Mouse (Mus musculus) liver, postnatal 0 days (tissue): ENCODE results near the gene Tiam1. TPM values are rescaled to one million over a fixed set of nuclear protein-coding genes. Genes with fewer than 3 reads are reported as not detected.

Experiments used
- ATAC-seq: fragments of 200-750 bp; cut with Nextera tagmentation; 2 replicates; pipeline ENCODE4 v1.8.0; 2017; ENCODE audit warnings: mild to moderate bottlenecking, moderate library complexity
- DNase-seq: peaks from one replicate; pipeline ENCODE4 v3.0.0-alpha.2; 2016
- H3K27ac ChIP-seq: fragments of 300-500 bp; sonication (generic); 2 replicates; pipeline ENCODE4 v1.5.1; 2014; ENCODE audit warnings: antibody characterized with exemption, moderate library complexity, mild to moderate bottlenecking, low read depth
- H3K27me3 ChIP-seq: fragments of 300-500 bp; sonication (generic); 2 replicates; pipeline ENCODE4 v1.6.1; 2014; ENCODE audit warnings: low read length, control low read depth, mixed read lengths; ENCODE audit not compliant: insufficient read depth
- H3K36me3 ChIP-seq: fragments of 300-500 bp; sonication (generic); replicated peaks from 2 replicates; pipeline ENCODE4 v1.6.1; 2014; ENCODE audit warnings: mild to moderate bottlenecking, control low read depth, low read length, moderate library complexity, mixed read lengths; ENCODE audit not compliant: insufficient read depth
- H3K4me1 ChIP-seq: fragments of 300-500 bp; sonication (generic); 2 replicates; pipeline ENCODE4 v1.6.1; 2014; ENCODE audit warnings: antibody characterized with exemption, mild to moderate bottlenecking, control low read depth; ENCODE audit not compliant: insufficient read depth
- H3K4me2 ChIP-seq: fragments of 300-500 bp; sonication (generic); 2 replicates; pipeline ENCODE4 v1.6.1; 2014; ENCODE audit warnings: low read depth, mild to moderate bottlenecking, low read length, moderate library complexity, mixed read lengths
- H3K4me3 ChIP-seq: fragments of 300-500 bp; sonication (generic); 2 replicates; pipeline ENCODE4 v1.5.1; 2014; ENCODE audit warnings: low read depth, low read length
- H3K9ac ChIP-seq: fragments of 300-500 bp; sonication (generic); replicated peaks from 2 replicates; pipeline ENCODE4 v1.6.1; 2014; ENCODE audit warnings: mild to moderate bottlenecking, moderate library complexity
- H3K9me3 ChIP-seq: fragments of 300-500 bp; sonication (generic); 2 replicates; pipeline ENCODE4 v1.6.1; 2016; ENCODE audit warnings: mild to moderate bottlenecking, control low read depth, low read length, mixed read lengths
- CTCF ChIP-seq: sonication (generic); IDR thresholded peaks from 2 replicates; pipeline ENCODE4 v1.5.1; 2016; ENCODE audit warnings: antibody characterized with exemption, low read depth
- EP300 ChIP-seq: IDR thresholded peaks from 2 replicates; pipeline ENCODE4 v1.6.1; 2016; ENCODE audit warnings: antibody characterized with exemption, low read depth, mild to moderate bottlenecking
- WGBS: fragments of 180-500 bp; shearing (Covaris S2); extraction: QIAGEN DNeasy Blood & Tissue Kit; methylation state at CpG from one replicate; pipeline ENCODE4 v1.1.7; 2014; ENCODE audit not compliant: insufficient replicate concordance; 5-methylcytosine and 5-hydroxymethylcytosine counted together
- polyA plus RNA-seq: library from polyadenylated mRNA; unstranded; fragments of >200 nt; fragmentation: Nextera tagmentation; extraction: Ambion mirVana; gene quantifications from 2 replicates; pipeline ENCODE4 v1.2.1, GENCODE M21; 2015

The Tiam1 gene
- polyA plus RNA-seq, 1 experiment from 2014 or later, result 3.2 TPM

DNA sequence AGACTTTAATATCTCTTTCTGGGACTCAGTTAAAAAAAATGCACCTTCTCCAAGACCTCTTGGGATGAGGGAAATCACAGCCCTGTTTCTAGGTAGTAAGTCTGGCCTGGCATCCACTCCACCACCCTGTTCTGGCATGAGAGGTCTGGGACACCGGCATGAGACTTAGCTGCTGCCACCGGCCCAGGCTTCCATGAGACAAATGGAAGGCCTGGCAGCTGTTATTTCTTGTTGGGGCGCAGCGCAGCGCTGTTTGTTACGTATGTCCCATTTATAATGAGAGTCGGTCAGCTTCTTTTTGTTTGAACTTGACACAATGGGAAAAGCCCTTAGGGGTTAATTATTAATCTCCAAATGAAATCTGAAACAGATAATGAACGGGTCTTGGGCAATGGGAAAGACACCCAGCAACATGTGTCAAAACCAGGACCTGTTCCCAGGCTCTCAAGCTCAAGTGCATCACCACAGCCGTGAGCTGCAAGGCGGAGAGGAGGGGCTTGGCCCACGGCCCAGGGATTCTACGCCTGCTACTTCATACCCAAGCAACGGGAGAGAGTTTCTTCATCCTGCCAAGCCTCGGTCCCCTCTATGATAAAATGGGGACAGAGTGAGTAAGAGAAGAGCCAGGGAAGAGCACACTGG is 219.2 kb downstream of the Tiam1 start:
- H3K9ac ChIP-seq, result no peak overlapping the region
- WGBS, result 64% methylated on average over 14 of the region's 14 CpGs
- no peaks in the 10 kb centered on the region for H3K27me3 ChIP-seq
- H3K9me3 ChIP-seq, result no peaks in the 10 kb centered on the region
- TF ChIP-seq EP300 (no peak), CTCF (no peak)
- H3K4me1 ChIP-seq, result no peaks in the 10 kb centered on the region
- H3K36me3 ChIP-seq, result no peaks in the 10 kb centered on the region
- H3K4me3 ChIP-seq, result no peak overlapping the region
- DNase-seq (peak; percentile 46), ATAC-seq (peak; percentile 62)
- no peak overlapping the region for H3K27ac ChIP-seq
- no peak overlapping the region for H3K4me2 ChIP-seq

DNA sequence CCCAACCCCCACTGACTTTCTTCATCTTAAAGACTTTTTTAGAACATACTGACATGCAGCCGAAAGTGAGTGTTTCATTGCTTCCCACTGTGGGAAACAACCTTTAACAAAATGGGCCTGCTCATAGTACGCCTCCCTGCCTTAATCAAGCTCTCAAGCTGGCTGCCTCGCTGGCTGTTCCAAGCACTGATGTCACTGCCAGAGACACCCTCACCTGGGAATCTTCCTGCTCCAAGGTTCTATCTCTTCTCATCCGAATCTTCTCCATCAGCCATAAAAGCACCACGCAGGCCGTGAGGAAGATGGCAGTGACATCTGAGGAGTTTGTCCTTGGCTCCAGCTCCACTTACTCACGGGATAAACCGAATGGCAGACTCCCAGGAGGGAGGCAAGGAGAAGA is 220.3 kb downstream of the Tiam1 start:
- WGBS, result 81% methylated on average over 8 of the region's 8 CpGs

DNA sequence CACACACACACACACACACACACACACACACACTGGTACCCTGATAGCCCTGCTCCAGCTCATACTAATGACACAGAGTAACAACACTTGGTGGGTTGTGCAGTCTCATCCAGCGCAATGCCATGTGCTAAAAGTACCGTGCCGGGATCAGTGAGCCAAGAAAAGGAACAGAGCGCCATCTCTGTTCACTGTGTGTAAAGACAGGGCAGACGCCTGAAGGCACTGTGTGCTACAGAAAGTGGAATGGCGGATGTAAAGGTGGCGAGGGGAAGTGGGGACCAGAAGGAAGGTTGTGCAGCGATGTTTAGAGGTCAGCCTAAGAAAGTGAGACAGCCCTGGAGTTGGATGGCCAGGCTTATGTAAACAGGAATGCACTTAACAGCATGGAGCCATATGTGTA is 221.1 kb downstream of the Tiam1 start:
- H3K4me3 ChIP-seq, result no peak overlapping the region
- H3K4me1 ChIP-seq, result no peaks in the 10 kb centered on the region
- no peak for ATAC-seq
- H3K36me3 ChIP-seq, result no peaks in the 10 kb centered on the region
- no peak for TF ChIP-seq EP300
- TF ChIP-seq CTCF, result peak; percentile 25; the same call in 1 of the 2 replicates
- H3K4me2 ChIP-seq, result no peak overlapping the region
- H3K27me3 ChIP-seq, result no peaks in the 10 kb centered on the region
- no peak overlapping the region for H3K9ac ChIP-seq
- H3K27ac ChIP-seq, result no peak overlapping the region
- DNase-seq, result no peak
- no peaks in the 10 kb centered on the region for H3K9me3 ChIP-seq
- WGBS, result 87% methylated on average over 8 of the region's 8 CpGs

More for the DNA sequence above, 220.3 kb downstream of the Tiam1 start:
- H3K4me1 ChIP-seq, result no peaks in the 10 kb centered on the region
- no peaks in the 10 kb centered on the region for H3K27me3 ChIP-seq
- ATAC-seq, result no peak
- no peak overlapping the region for H3K4me3 ChIP-seq
- no peak overlapping the region for H3K27ac ChIP-seq
- H3K4me2 ChIP-seq, result no peak overlapping the region
- H3K9ac ChIP-seq, result no peak overlapping the region
- no peaks in the 10 kb centered on the region for H3K9me3 ChIP-seq
- no peaks in the 10 kb centered on the region for H3K36me3 ChIP-seq
- no peak for TF ChIP-seq CTCF
- no peak for TF ChIP-seq EP300
- no peak for DNase-seq

DNA sequence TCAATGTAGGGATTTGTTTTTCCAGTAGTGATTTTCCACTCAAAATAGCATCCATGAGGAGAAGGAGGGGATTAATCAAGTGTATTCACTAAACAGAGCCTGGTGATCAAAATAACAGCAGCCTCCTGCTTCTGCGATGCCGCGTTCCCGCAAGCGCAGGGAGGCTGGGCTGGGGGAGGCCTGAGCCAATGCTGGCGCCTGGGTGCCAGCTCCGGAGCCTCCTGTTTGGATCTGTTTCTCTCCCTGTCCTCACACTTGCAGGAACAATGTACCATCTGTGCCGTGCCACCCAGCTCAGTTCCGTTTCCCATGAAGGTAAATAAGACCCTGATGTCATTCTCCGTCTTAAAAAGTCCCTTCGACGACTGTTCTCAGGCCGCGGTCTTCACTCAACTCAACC is 222.2 kb downstream of the Tiam1 start:
- WGBS, result 91% methylated on average over 14 of the region's 14 CpGs
- Histone ChIP-seq H3K4me2 (no peak overlapping the region), H3K36me3 (no peaks in the 10 kb centered on the region), H3K4me3 (no peak overlapping the region), H3K9me3 (no peaks in the 10 kb centered on the region), H3K27me3 (no peaks in the 10 kb centered on the region), H3K9ac (no peak overlapping the region), H3K4me1 (no peaks in the 10 kb centered on the region), H3K27ac (no peak overlapping the region)
- TF ChIP-seq EP300, result no peak
- TF ChIP-seq CTCF, result no peak
- ATAC-seq (no peak), DNase-seq (no peak)

DNA sequence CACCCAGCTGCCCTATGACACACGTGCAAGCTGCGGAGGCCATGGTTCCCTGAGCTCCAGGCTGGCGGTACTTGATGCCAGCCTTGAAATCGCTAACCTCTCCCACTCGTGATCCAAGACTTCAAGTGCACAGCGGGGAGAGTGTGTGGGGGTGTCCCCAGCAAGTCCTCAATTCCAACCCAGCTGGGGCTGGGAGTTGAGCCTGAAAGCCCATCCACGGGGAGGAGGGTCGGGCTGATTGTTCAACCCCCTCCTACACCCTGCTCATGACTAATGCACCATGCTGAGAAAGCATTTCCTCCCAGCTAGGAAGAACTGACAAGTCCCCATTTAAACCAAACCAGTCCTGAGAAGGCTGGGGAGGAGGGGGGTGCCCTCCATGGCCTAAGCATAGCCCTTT is 223.2 kb downstream of the Tiam1 start:
- WGBS, result 78% methylated on average over 8 of the region's 8 CpGs
- Histone ChIP-seq H3K4me2 (no peak overlapping the region), H3K27ac (no peak overlapping the region), H3K27me3 (no peaks in the 10 kb centered on the region), H3K4me3 (no peak overlapping the region), H3K9me3 (no peaks in the 10 kb centered on the region), H3K9ac (no peak overlapping the region), H3K36me3 (no peaks in the 10 kb centered on the region), H3K4me1 (no peaks in the 10 kb centered on the region)
- DNase-seq, result no peak
- no peak for ATAC-seq
- no peak for TF ChIP-seq EP300
- no peak for TF ChIP-seq CTCF

DNA sequence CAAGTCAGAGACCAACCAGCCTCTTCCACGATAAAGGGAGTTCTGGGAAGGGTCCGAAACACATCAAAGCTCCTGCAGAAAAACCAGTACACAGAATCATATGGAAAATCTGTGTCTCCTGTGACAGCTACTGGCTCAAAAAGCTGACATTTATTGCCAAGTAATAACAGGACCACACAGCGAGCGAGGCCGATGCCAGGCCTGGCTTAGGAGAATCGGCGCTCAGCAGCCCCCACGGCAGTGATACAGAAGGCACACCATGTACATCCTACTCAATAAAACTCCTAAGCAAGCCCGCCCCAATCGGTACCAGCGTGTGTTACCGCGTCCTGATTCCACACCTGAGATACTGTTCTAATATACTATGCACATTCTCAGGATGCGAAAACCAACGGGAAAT is 226.2 kb downstream of the Tiam1 start:
- ATAC-seq (no peak), DNase-seq (no peak)
- H3K4me1 ChIP-seq, result no peaks in the 10 kb centered on the region
- no peak overlapping the region for H3K27ac ChIP-seq
- H3K4me2 ChIP-seq, result no peak overlapping the region
- no peak overlapping the region for H3K9ac ChIP-seq
- H3K4me3 ChIP-seq, result no peak overlapping the region
- H3K27me3 ChIP-seq, result no peaks in the 10 kb centered on the region
- TF ChIP-seq CTCF, result no peak
- no peak for TF ChIP-seq EP300
- no peaks in the 10 kb centered on the region for H3K36me3 ChIP-seq
- no peaks in the 10 kb centered on the region for H3K9me3 ChIP-seq
- 89% methylated on average over 15 of the region's 15 CpGs for WGBS
